Mouse (Mus musculus) ES-Bruce4 (cell line): ENCODE measurements around the gene Mrpl14.

Experiments
- CTCF ChIP-seq: IDR thresholded peaks from one replicate; pipeline ENCODE4 v1.8.1; 2011; ENCODE audit warnings: low read depth, low read length
- POLR2A ChIP-seq: IDR thresholded peaks from one replicate; pipeline ENCODE4 v1.8.1; 2011; ENCODE audit warnings: low read length; ENCODE audit not compliant: insufficient read depth

DNA sequence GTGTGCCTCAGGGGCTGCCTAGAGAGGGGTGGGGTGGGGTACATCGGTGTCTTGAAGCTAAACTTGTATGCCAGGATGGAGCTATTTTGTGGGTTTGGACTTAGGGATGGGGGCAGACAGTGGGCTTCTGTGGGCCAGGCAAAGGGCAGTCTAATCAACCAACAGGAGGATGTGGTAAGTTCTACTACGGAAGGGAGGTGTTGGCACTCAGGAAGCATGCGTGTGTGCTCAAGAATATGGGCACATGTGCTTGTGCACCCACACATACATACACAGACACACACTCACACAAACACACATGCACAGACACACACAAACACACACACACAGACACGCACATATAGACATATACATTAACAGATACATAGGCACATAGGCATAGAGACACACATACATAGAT, 61.2 kb downstream of the Mrpl14 start:
- TF ChIP-seq POLR2A: no peak
- no peak for TF ChIP-seq CTCF
